Mouse (Mus musculus) ovary, adult 18-20 months (tissue): ENCODE measurements at regions not wholly inside any gene's neighbourhood (a gene's known extent, or its start where the extent isn't known, plus 50 kb on each side); places are given as distances from the start of the nearest gene placed in this dataset.
"Not testable (repeated sequence)": the region's sequence is repeated elsewhere in the genome, so short reads cannot be mapped to it uniquely, and the experiment has no call there.

Experiments
- DNase-seq: peaks from one replicate; pipeline ENCODE4 v3.0.0; 2022; ENCODE audit warnings: low spot score, mixed read lengths

DNA sequence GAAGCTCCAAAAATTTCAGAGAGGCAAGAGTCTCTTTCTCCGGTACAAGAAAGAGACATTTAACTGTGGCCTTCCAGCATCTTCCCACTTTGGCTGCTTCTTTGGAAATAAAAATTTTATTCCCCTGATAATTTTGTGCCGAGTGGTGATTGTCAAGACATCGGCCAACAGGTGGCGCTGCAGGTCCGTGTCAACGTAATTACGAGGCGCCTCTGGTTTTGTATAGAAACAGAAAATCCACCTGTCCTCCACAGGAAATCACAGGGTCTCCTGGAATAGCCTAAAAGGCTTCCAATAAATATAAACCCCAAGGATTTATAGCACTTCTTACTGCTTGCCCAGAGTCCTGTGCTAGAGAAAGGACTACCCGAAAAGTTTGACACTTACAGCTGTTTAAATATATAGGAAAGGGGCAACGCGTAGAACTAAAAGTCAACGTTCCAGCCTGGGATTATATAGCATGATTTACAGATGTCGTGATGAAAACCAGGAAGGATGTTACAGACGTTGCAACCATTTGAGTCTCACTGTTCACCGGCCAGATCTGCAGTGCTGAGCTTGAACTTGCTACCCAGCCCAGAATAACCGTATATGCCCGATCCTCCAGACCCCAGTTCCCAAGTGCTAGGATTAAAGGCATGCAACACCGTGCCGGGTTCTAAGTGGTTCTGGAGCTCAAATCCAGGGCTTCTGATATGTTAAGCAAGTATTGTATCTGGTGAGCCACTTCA lies 251.3 kb upstream of the Tgfbr2 start:
- no peak for DNase-seq

DNA sequence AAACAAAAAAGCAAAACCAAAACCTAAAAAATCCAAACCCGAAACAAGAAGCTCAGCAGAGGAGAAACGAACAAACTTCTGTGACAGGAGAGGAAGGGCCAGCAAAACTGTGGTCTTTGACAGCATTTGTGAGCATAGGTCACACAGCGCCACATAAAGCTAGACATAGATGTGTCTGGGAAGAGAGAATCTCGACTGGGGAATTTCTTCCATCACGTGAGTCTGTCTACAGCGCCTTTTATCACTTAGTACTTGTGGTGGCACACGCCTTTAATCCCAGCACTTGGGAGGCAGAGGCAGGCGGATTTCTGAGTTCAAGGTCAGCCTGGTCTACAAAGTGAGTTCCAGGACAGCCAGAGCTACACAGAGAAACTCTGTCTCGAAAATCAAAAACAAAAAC lies 250.2 kb upstream of the Tgfbr2 start:
- not testable (repeated sequence) for DNase-seq

DNA sequence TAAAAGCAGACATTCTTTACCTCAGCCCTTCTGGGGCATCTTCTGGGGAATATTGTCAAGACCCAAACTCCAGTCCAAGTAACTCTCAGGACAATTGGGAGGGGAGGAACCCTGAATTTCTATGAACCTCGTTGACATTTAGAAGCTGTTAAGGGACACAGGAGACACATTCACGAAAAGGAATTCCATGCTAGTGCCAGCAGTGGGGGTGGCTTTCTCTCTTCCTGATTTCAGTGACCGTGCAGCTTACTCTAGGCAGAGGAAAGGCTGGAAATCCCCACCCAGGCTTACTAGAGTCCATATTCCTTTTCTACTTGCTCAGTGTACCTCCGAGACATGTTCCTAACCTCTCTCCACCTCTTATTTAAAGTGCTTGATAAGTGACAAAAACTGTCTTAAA lies 239.9 kb upstream of the Tgfbr2 start:
- no peak for DNase-seq

DNA sequence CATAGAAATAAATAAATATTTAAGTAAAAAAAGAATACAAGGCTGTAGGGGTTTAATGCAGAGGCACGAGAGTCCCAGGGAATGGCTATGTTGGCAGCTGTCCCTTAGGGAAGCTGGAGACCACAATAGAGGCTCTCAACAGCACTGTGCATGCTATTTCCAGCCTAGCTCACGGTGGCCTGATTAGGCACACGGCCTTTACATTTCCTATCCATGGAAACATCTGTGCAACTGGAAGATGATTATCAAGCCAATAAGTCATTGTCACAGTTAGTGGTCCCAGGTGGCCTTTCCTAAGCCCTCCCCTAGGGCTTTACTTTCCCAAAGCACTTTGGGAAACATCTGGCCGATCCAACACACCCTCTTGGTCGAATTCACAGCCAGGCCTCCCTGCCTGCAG lies 235.9 kb upstream of the Tgfbr2 start:
- DNase-seq = no peak

DNA sequence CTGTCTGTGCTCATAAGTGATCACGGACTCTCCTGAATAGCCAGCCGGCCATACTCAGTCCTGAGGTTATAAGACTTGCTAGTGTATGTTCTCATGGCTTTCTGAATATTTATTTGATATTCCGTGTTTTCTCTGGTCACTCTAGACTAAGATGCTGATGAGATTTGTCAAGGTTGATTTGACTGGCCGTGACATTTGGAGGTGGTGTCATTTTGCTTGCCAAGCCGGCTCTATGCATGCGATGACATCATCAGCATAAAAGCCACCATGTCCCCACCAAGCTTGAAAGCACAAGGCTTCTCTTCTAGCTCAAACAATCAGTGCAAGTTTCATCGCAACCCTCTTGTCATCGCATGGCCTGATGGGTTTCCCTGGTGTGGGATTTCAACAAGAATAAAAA lies 235.3 kb upstream of the Tgfbr2 start:
- DNase-seq = no peak

DNA sequence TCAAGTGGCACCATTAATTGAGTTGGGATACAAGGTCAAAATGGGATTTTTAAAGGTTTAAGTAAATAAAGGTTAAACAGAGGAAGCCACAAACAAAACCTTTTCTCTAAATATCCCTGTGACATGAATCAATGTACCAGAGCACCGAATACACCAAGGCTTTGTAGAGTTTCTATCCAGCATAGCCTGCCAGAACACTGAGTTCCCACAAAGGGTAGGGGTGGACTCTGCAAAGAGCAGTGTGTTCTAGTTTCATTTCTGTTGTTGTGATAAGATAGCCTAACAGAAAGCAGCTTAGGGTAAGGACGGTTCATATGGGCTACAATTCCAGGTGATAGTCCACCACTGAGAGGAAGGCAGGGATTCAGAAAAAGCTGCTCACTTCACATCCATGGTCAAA lies 233.0 kb upstream of the Tgfbr2 start:
- no peak for DNase-seq

DNA sequence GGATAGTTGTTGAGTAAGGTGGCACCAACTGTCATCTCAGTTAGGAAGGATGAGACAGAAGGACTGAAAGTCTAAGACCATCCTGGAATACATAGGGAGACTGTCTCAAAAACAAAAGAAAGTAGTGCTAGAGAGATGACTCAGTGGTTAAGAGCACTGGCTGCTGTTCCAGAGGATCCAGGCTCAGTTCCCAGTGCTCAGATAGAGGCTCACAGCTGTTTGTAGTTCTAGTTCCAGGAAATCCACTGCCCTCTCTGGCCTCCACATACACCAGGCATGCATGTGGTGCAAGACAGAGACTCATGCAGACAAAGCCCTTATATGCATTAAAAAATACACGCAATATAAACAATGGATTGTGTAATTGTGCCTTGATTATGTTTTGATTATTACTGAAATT lies 229.9 kb upstream of the Tgfbr2 start:
- DNase-seq = no peak

DNA sequence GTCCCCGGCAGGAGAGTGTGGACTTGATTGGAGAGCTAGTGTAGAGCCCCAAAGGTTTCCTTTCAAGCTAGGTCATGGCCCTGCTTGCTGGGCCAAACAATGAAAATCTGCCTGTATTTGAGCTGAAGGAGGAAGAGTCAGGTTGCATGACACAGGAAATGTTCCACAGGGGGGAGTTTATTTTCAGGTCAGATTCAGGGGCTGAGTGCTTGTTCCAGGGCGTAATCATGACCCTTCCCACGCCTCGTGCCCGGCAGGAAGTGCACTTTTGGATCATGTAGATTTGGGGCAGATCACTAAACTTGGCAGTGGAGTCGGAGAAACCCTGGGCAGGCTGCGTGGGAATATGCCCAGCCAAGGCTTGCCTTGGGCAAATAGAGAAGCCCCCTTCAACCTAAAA lies 226.7 kb upstream of the Tgfbr2 start:
- DNase-seq = no peak

DNA sequence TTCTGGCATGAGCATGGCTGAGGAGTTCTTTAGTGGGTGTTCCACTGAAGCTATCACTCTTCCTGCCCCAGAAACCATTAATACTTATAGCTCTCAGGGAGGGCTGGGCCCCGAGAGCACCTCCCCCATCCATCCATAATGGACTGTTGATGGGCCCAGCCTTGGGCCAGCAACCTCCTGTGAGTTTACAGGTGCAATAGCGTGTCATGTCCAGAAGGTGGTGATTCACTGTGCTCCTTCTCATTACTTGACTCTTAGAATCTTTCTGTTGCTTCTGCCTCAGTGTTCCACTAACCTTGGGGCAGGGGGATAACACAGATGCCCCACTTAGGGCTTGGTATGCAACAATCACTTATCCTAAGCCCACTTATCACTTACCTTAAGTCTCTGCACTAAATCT lies 225.1 kb upstream of the Tgfbr2 start:
- DNase-seq = no peak

DNA sequence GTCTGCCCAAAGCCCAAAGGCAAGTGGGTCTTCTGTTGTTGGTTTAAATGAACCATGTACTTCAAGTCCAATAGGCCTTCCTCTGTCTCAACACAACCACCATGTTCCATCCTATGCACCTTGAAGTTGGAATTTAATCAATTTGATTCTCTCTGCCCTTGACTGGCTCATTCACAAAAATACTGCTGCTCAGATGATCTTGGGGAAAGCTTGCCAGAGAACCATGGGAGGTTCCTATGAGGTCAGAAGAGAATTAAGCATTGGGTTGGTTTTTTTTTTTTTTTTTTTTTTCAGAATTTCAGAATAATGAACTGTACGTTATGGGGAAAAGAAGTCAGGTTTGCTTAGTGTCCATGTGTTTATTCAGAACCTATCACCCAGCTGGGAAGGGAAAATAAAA lies 224.1 kb upstream of the Tgfbr2 start:
- no peak for DNase-seq

DNA sequence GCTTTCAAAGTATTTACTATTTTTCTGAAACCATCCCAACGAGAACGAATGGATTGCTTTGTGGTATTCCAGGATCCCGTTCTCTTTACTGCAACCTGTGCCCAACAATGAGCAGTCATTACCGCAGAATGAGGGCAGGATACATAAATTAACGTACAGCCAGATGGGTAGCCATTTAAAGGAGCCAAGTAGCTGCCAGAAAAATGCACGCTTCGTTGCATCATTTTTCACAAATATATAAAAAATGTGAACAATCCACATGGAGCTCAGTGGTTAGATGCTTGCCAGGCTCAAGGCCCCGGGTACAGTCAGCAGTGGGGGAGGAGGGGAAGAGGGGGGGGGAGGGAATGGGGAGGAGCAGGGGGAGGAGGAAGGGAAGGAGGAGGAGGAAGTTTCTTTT lies 217.1 kb upstream of the Tgfbr2 start:
- no peak for DNase-seq

DNA sequence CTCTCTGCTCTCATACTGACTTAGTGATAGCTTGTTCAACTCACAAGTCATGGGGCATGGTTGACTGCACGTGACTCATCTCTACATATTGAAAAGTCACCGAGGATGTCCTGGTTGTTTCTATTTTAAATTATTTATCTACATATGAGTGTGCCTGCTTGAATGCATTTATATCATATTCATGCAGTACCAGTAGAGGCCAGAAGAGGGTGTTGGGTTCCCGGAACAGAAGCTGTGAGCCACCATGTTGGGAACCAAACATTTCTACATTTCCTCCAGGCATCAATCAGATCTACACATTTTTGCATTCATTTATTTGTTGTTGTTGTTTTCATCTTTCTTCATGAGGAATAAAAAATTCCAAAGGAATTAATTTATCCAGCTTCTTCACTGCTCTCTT lies 214.6 kb upstream of the Tgfbr2 start:
- no peak for DNase-seq

DNA sequence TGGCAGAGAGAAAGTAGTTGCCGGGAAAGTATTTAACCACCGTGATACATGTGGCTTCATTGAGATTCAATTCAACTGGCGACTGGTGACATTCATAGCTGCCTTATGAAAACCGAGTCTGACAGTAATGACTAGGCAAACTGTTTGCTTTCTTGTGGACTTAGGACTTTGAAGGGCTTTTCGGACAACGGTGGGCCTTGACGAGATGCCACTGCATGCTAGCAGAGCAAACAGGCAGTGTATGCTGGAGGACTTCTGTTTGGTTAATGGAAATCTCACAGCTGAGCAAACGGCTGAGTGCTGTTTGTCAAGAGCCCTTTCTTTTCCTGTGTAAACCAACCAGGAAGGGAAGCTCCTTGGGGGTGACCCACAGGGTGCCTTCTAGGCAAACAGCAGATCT lies 213.7 kb upstream of the Tgfbr2 start:
- no peak for DNase-seq

DNA sequence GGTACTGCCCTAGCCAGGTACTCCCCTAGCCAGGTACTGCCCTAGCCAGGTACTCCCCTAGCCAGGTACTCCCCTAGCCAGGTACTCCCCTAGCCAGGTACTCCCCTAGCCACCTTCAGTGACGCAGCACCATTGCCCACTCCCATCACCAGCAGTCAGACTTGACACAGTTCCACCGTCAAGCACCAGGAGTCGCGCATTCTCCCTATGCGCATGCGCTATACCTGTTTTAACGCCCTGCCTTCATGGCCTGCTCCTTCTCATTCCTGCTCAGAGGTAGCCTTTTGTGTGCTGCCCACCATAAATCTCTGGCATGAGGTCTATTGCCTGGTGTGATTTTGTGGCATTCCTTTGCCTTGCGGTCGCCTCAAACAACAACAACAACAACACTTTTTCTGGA lies 212.9 kb upstream of the Tgfbr2 start:
- DNase-seq = no peak

DNA sequence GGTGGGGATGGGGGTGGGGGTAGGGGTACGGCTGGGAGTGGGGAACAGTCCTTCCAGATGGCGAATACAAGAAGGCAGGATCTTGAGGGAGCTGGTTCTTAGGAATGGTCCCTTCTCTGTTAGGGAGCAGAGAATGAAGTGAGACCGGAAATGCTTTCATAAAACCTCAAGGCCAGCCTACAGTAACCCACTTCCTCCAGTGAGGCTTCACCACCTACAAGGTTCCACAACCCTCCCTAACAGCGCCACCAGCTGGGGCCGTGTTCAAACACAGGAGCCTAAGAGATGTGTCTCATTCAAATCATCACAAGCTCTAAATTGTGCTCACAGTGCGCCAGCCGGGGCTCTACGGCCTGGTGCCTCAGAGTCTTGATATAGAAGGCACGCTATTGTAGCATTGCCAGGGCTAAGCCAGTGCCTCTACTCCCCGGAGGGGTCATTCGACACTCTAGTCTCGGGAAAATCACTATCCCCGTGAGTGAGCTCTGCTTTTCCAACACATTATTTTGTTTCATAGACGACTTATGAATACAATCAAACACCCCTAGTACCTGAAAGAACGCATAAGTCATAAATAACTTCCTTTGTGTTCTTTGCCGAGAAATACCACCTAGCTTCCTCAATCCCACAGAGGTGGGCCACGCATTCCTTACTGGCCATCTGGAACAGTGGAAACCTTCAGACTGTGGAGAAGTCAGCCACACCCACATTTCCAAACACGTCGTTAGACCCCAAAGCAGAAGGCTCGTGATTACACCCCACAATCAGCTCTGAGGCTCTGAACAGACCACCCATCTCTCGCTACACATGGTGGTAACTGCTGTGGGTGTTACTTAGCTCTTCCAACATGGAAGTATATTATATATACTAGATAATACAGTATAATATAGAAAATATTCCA lies 209.3 kb upstream of the Tgfbr2 start:
- DNase-seq = peak; percentile 71

DNA sequence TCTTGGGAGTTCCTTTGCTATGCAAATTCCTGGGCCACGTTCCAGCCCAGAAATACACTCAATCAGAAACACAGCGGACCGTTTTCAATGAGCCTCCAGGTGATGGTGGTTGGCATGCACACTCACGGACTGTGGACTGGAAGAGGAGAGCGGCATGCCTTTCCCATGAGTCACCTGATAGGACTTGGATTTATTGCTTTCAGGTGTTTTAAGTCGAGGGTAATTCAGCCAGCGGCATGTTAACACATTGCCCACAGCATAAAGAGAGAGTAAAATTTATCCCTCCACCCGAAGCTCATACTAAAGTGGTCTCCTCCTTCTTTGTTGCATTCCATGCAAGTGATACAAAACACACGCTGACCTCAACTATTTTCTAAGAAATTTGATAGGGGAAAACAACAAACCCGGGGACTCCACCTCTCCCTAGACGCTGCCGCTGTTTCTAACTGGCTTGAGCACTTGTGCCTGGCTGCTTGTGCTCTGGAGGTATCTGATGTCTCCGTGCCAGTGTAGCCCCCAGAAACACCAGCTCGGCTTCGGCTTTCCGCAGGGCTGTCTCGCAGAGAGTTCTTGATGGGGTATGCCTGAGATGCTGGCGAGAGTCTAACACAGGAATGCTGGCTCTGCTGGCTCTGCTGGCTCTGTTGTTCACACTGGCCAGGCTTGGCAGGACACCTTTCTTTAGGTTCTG lies 208.4 kb upstream of the Tgfbr2 start:
- DNase-seq = peak; percentile 20

DNA sequence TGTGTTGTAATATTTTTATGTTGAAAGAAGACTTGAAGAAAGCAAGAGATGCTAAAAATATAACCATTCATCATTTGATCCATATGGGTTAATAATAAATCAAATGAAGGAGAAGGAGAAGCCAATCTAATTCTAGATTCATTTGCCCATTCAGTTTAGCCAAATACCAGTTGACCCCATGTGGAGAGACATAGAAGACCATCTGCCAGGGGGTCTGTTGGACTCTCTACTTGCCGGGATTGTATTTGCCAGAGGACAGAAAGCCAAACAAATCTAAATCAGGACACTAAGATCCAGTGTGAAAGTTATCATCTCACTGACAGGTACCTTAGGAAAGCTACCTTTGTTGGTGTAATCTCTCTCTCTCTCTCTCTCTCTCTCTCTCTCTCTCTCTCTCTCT lies 202.5 kb upstream of the Tgfbr2 start:
- no peak for DNase-seq

DNA sequence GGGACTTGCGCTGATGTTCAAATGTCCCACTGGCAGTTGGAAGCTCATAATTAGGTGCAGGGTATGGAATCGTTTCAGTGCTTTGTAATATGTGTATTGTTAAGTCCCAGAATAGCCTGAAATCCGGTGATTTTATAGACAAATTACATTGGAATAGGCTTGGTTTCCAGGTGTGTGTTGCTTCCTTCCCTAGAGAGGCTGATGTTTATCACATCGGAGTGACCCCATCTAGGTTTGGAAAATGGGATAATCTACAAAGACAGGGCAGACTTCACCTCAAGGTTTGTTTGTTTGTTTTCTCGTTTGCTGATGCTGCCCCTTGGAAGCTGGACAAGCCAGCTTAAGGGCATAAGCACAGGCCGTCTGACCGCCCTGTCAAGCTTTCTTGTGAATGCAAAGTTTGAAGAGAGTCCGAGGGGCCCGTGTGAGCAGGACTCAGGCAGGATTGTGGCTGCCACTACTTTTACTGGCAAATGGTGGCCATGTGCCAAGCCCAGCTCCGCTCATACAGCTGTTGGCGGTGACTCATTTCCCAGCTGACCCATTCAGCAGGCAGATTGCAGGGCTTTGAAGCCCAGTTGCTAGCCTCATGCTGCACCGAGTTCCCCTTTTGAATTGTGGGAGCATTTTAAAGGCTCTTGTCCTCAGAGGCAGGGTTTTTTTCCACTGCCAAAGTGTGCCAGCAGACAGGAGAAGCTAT lies 200.6 kb upstream of the Tgfbr2 start:
- peak; percentile 65 for DNase-seq

DNA sequence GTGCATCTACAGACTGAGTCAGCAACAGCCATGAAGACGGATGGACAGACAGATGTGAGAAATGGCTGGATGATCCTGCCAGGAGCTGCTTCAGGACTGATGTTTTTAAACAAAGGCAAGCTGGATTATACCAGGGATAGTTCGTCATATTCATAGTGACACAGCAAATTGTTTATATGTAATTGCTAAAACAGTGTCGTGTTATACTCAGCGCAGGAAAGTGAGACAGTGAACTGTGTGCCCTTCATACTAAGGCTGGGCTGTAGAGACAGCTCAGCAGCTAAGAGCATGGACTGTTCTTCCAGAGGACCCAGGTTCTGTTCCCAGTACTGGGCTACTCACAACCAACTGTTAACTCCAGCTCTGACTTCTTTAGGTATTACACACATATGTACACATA lies 199.2 kb upstream of the Tgfbr2 start:
- no peak for DNase-seq

DNA sequence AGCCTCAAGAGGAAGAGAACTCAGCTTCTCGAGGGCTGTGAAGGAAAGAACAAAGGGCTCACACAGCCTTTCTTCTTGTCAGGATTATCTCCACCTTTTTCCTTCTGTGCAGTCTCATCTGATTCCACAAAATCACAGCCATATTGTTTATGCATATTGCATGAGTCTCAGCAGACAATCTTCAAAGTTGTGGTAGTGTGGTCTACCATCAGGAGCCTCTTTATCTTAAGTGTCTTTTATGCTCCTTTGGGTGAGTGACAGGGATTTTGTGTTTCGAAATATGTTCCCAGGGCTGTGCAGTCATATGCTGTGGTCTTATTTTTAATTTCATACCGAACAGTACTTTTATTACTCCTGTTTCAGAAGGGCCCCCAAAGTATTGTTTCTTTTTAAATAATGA lies 198.2 kb upstream of the Tgfbr2 start:
- DNase-seq = no peak

DNA sequence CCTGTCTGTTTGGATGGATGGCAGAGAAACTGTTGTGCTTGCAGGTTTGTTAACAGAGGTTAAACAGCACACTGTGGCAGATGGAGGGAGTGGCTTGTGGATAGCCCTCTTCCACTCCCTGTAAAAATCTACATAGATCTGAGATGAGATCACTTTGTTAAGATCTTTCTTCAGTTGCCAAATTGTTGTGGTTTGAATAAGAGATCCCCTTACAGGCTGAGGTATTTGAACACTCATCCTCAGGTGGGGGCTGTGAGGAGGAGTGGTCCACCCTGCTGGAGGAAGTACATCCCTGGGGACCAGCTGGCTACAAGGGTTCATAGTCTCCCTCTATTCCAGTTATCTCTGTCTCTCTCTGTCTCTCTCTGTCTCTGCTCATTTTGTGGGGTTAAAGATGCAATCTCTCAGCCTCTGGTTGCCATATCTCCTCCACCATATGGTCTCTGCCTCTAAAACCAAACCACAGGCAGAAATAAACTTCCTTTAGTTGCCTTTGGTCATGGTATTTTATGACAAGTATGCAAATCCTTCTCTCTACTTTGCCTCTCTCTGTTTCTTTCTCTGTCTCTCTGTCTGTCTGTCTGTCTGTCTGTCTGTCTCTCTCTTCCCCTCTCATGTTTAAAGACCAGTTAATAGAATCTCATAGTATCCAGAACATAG lies 194.0 kb upstream of the Tgfbr2 start:
- DNase-seq = no peak

DNA sequence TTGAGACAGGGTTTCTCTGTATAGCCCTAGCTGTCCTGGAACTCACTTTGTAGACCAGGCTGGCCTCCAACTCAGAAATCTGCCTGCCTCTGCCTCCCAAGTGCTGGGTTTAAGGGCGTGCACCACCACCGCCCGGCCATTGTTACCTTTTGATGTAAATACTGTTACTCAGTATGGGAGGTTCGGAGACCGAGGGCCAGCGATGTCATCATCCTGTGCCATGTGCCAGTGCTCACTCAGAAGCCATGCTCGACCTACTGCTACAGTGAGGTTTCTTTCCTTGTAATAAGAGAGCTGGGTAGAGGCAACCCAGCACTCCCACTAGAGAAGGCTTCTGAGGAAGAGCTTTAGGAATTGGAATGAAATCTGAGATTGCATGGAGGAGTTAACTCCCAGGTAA lies 191.6 kb upstream of the Tgfbr2 start:
- no peak for DNase-seq
